Mouse (Mus musculus) Patski (cell line): ENCODE measurements around the gene Zbtb38. TPM values are rescaled to one million over a fixed set of nuclear protein-coding genes. Genes with fewer than 3 reads are reported as not detected.

ENCODE experiments used
- ATAC-seq: fragments of 100-300 bp; one replicate; pipeline ENCODE4 v1.8.0; 2021
- CTCF ChIA-PET: fragments of 350-600 bp; sonication (Branson Sonifier 250); formaldehyde crosslinking; loops from one replicate; lab custom pipeline; 2022; ENCODE audit warnings: inconsistent platforms; lab: Charles Lee
- POLR2A ChIA-PET: fragments of 350-600 bp; sonication (Branson Sonifier 250); formaldehyde crosslinking; loops from one replicate; lab custom pipeline; 2022; ENCODE audit warnings: antibody characterized with exemption, inconsistent platforms; lab: Charles Lee
- DNase-seq: peaks from one replicate; pipeline ENCODE4 v3.0.0-alpha.2; 2011; ENCODE audit warnings: low read depth, low spot score
- H3K27me3 ChIP-seq: fragments of 371-371 bp; one replicate; pipeline ENCODE4 v1.5.1; 2021
- CTCF ChIP-seq: fragments of 100-300 bp; IDR thresholded peaks from one replicate; pipeline ENCODE4 v1.5.1; 2021
- in situ Hi-C: fragments of 300-500 bp; cut with MboI; formaldehyde crosslinking; loops from 3 replicates; pipeline ENCODE4 v1.11.1; 2018; ENCODE audit warnings: low pct_unique_long_range_greater_than_20kb, mixed read lengths
- polyA plus RNA-seq: library from polyadenylated mRNA; unstranded; gene quantifications from one replicate; pipeline ENCODE4 v1.2.3, GENCODE M21; 2021

Gene Zbtb38
- polyA plus RNA-seq, 1 experiment from 2014 or later, result 59.2 TPM

DNA sequence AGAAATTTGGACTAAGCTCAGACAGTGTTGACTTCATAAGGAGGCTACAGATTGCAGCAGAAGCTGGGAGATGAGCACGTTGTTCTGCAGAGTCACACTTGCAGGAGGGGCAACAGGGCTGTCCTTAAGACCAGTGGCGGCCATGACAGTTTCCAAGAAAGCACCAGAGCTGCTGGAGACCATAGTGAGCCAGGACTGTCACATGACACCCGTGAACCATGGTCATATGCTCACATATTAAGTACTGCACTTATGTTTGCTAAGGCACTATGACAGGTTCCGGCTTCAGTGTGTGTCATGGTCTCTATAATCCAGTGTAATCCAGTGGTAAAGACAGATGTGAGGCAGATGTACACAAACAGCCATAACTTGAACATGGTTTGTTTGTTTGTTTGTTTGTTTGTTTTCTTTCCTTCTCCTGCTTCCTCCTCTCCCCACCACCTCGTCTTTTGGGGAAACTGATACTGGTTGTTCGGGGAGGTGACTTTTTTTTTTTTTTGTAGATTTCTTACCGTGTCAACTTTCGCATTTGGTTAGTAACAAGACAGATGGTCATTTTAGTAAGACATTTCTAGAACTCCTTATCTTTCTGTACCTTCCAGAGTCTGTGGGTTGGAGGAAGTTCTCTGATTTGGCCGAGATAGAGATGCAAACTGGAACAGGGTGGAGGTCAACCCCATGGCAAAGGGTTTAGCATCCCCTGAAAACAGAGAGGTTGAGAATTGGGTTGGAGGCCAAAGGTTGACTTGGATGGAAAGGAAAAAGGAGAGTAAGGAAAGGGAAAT is 11.4 kb upstream of the Zbtb38 start:
- in situ Hi-C loops, result no loop called here
- POLR2A ChIA-PET, result no interaction called here
- CTCF ChIA-PET, result no interaction called here
- TF ChIP-seq CTCF, result no peak
- ATAC-seq, result no peak
- no peaks in the 10 kb centered on the region for H3K27me3 ChIP-seq
- DNase-seq, result no peak

GRCm38 (mm10) chr9:96763025-96763424 is 10.4 kb upstream of the Zbtb38 start:
- no peak for TF ChIP-seq CTCF
- ATAC-seq (no peak), DNase-seq (no peak)
- H3K27me3 ChIP-seq, result no peaks in the 10 kb centered on the region
- ChIA-PET CTCF (no interaction called here), POLR2A (interaction anchor here (0.7 kb wide), 1 partner anchor 20 kb away, joined by 3 read pairs; no protein-coding TSS in a partner anchor)
- in situ Hi-C loops, result no loop called here

- ChIA-PET POLR2A (no interaction called here), CTCF (interaction anchor here (1.1 kb wide), 2 partner anchors 38 to 106 kb away, joined by 3 read pairs; no protein-coding TSS in a partner anchor)
- DNase-seq, result peak; percentile 51
- in situ Hi-C loops, result no loop called here
- ATAC-seq, result peak; percentile 73
- H3K27me3 ChIP-seq, result no peaks in the 10 kb centered on the region
- peak; percentile 75 for TF ChIP-seq CTCF
Measured at GRCm38 (mm10) chr9:96758749-96759597, 6.3 kb upstream of the Zbtb38 start.

GRCm38 (mm10) chr9:96756638-96757435 is 4.2 kb upstream of the Zbtb38 start:
- no peak for ATAC-seq
- in situ Hi-C loops, result no loop called here
- ChIA-PET POLR2A (no interaction called here), CTCF (interaction anchor here (1.0 kb wide), 1 partner anchor 27 kb away, joined by 3 read pairs; no protein-coding TSS in a partner anchor)
- no peak for TF ChIP-seq CTCF
- DNase-seq, result no peak
- H3K27me3 ChIP-seq, result no peaks in the 10 kb centered on the region

- no peak for TF ChIP-seq CTCF
- ATAC-seq (no peak), DNase-seq (no peak)
- H3K27me3 ChIP-seq, result no peaks in the 10 kb centered on the region
- ChIA-PET CTCF (interaction anchor here (1.0 kb wide), 1 partner anchor 28 kb away, joined by 3 read pairs; no protein-coding TSS in a partner anchor), POLR2A (no interaction called here)
- in situ Hi-C loops, result no loop called here
Measured at GRCm38 (mm10) chr9:96755761-96756160, 3.1 kb upstream of the Zbtb38 start.

- no peaks in the 10 kb centered on the region for H3K27me3 ChIP-seq
- in situ Hi-C loops, result no loop called here
- TF ChIP-seq CTCF, result no peak
- DNase-seq, result no peak
- ATAC-seq, result no peak
- ChIA-PET POLR2A (no interaction called here), CTCF (interaction anchor here (0.9 kb wide), 1 partner anchor 21 kb away, joined by 3 read pairs; no protein-coding TSS in a partner anchor)
Measured at GRCm38 (mm10) chr9:96754625-96754969, 2.0 kb upstream of the Zbtb38 start.

- DNase-seq (no peak), ATAC-seq (no peak)
- POLR2A ChIA-PET, result no interaction called here
- H3K27me3 ChIP-seq, result no peaks in the 10 kb centered on the region
- in situ Hi-C loops, result no loop called here
- CTCF ChIA-PET, result interaction anchor here (0.9 kb wide), 1 partner anchor 21 kb away, joined by 3 read pairs; no protein-coding TSS in a partner anchor
- TF ChIP-seq CTCF, result no peak
Measured at GRCm38 (mm10) chr9:96753921-96754624, 1.4 kb upstream of the Zbtb38 start.

GRCm38 (mm10) chr9:96753392-96753791 is 761 bp upstream of the Zbtb38 start:
- DNase-seq (no peak), ATAC-seq (no peak)
- POLR2A ChIA-PET, result no interaction called here
- in situ Hi-C loops, result no loop called here
- H3K27me3 ChIP-seq, result no peaks in the 10 kb centered on the region
- CTCF ChIA-PET, result no interaction called here
- no peak for TF ChIP-seq CTCF

DNA sequence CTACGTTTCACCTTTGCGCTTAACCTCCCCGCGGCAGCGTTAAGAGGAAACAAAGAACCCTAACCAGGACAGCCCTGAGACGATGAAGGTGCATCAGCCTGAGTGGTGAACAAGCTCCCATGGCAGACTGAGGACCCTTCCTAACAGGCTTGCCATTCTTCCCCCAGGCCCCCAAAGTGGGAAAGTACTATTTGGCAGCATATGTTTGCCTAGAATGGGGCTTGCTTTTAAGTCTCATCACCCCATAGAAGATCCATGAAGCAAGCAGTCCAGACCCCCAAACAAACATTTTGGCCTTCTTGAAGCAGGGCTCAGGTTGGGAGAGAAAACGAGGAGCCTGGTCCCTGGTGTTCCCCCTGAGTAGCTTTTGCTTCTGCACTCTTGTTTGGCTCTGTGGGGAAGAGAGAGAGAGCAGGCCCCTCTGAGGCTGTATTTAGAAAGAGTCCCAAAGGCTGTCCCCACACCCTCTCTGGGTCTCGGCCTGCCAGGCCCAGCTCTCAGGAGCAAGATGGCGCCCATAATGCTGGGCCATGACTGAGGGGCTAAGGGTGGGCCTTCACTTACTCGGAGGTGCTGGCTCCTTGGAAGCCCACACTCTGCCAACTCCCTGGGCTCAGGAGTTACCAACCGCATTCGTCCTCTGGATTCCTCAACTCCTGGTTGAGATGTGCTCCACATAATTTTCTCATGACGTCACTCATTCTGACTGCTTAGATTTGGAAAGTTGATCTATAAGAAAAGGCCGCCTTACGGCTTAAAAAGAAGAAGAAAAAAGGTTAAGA is 619 bp downstream of the Zbtb38 start:
- CTCF ChIA-PET, result no interaction called here
- no peak for DNase-seq
- in situ Hi-C loops, result no loop called here

More for the DNA sequence above, 619 bp downstream of the Zbtb38 start:
- ATAC-seq, result peak; percentile 18
- no peaks in the 10 kb centered on the region for H3K27me3 ChIP-seq
- TF ChIP-seq CTCF, result no peak
- POLR2A ChIA-PET, result interaction anchor here (0.6 to 1.0 kb wide), 2 partner anchors 24 to 35 kb away, joined by 3 to 11 read pairs; no protein-coding TSS in a partner anchor
